Mouse (Mus musculus): Measurements from ENCODE around the gene Fignl1.

- TF ChIP-seq CTCF (IDR thresholded peaks at IDR 0.05; ENCODE audit: low read depth, low read length) (no peak), POLR2AphosphoS5 (IDR thresholded peaks at IDR 0.05; ENCODE audit: insufficient replicate concordance, low read depth, low read length) (no peak), GATA1 (IDR thresholded peaks at IDR 0.05; ENCODE audit: borderline replicate concordance, low read length) (no peak)
Observed at GRCm38 (mm10) chr11:11835791-11836190, 27.0 kb upstream of the Fignl1 start.
